ENCODE assay signal across 9 mouse cellular contexts in the genomic region with DNA sequence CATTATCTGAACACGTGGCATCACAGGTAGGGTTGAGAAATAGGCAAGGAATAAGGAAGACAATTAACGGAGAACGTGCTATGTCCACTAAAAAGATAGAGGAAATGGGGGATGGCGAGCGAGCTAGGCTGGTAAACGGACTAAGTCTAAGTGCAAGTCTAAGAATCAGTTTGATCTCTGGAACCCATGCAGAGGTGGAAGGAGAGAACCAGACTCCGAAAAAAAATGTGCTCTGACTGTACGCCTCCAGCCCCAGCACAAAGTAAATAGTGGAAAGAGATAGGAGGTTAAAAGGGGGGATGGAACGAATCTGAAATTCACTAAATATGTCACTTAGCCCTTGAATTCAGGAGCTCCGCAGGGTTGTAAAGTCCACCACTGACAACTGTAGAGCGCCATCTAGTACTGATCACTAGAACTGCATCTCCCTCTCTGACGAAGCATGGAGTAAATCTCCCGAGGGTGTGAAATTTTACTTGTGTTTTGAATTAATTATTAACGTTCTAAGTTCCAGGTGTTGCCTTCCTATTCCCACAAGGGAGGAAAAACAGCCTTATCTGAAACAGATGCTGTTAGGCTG. TPM values are rescaled to one million over a fixed set of nuclear protein-coding genes. Genes with fewer than 3 reads are reported as not detected.
DNase-seq lines count a peak whose midpoint lies in the region; ATAC-seq lines count a peak whose summit lies in the region.
"Had no signal": no experiment of that assay in that cellular context is flagged by ENCODE, and none has a peak within 500 bp of the region (broad histone marks: within the 10 kb centered on the region; RNA-seq: fewer than 3 reads in every experiment).

No protein-coding gene starts in this region.

- no peak for DNase-seq in lung, postnatal 4 days
- DNase-seq in cerebellum, adult 11-12 months, result peak; percentile 29
- DNase-seq in forelimb bud, embryonic 11.5 days (ENCODE audit: low read depth, low spot score), result peak; percentile 44
- DNase-seq in kidney, postnatal 4 days, result peak; percentile 10 to 17
- peak; percentile 24 for DNase-seq in neural tube, embryonic 11.5 days (ENCODE audit: low spot score)

- no peak overlapping the region for H3K9ac ChIP-seq in lung, embryonic 16.5 days (ENCODE audit: low read length)
- no peak overlapping the region for H3K9ac ChIP-seq in neural tube, embryonic 11.5 days (ENCODE audit: low read length)
- H3K9ac ChIP-seq: embryonic facial prominence, embryonic 15.5 days had no signal

- no peaks in the 10 kb centered on the region for H3K36me3 ChIP-seq in lung, embryonic 16.5 days (ENCODE audit: control insufficient read depth, insufficient read depth, low read length)
- H3K36me3 ChIP-seq in neural tube, embryonic 11.5 days (ENCODE audit: control insufficient read depth, insufficient read depth, low read length), result no peaks in the 10 kb centered on the region
- H3K36me3 ChIP-seq: embryonic facial prominence, embryonic 15.5 days had no signal

- no peaks in the 10 kb centered on the region for H3K4me1 ChIP-seq in lung, embryonic 16.5 days (replicated peaks; ENCODE audit: control insufficient read depth, insufficient read depth, low read length)
- no peaks in the 10 kb centered on the region for H3K4me1 ChIP-seq in neural tube, embryonic 11.5 days (ENCODE audit: control insufficient read depth, insufficient read depth, low read length)
- H3K4me1 ChIP-seq: embryonic facial prominence, embryonic 15.5 days had no signal

- H3K27ac ChIP-seq in lung, embryonic 16.5 days (ENCODE audit: low read length), result no peak overlapping the region
- H3K27ac ChIP-seq in neural tube, embryonic 11.5 days (ENCODE audit: low read depth, low read length), result no peak overlapping the region
- H3K27ac ChIP-seq: embryonic facial prominence, embryonic 15.5 days had no signal

- ATAC-seq in lung, embryonic 16.5 days (ENCODE audit: low read depth), result peak; percentile 56; the same call in 1 of the 2 replicates
- no peak for ATAC-seq in neural tube, embryonic 11.5 days (ENCODE audit: insufficient read depth, low FRiP score, low TSS enrichment)
- ATAC-seq in CD4-positive, CD25-positive, alpha-beta regulatory T cell, adult 4 months, result no peak
- ATAC-seq in megakaryocyte-erythroid progenitor cell, adult 5-6 weeks (replicated peaks; ENCODE audit: low FRiP score, low TSS enrichment, poor library complexity, severe bottlenecking), result no peak

- H3K9me3 ChIP-seq in lung, embryonic 16.5 days (ENCODE audit: control insufficient read depth, low read length), result no peaks in the 10 kb centered on the region
- H3K9me3 ChIP-seq in neural tube, embryonic 11.5 days (ENCODE audit: control insufficient read depth, low read length), result no peaks in the 10 kb centered on the region
- H3K9me3 ChIP-seq: embryonic facial prominence, embryonic 15.5 days had no signal

- 32% methylated on average over 14 of the region's 14 CpGs for WGBS in lung, embryonic 16.5 days
- 39% methylated on average over 14 of the region's 14 CpGs for WGBS in neural tube, embryonic 11.5 days

- peak overlapping the region; percentile 28; the same call in 1 of the 2 replicates for H3K4me2 ChIP-seq in lung, embryonic 16.5 days (ENCODE audit: low read depth, low read length)
- no peak overlapping the region for H3K4me2 ChIP-seq in neural tube, embryonic 11.5 days (ENCODE audit: low read depth)
- H3K4me2 ChIP-seq: embryonic facial prominence, embryonic 15.5 days had no signal

- no peak overlapping the region for H3K4me3 ChIP-seq in lung, embryonic 16.5 days (ENCODE audit: low read length)
- H3K4me3 ChIP-seq in neural tube, embryonic 11.5 days (ENCODE audit: low read depth, low read length), result no peak overlapping the region
- H3K4me3 ChIP-seq: embryonic facial prominence, embryonic 15.5 days had no signal

- no peaks in the 10 kb centered on the region for H3K27me3 ChIP-seq in lung, embryonic 16.5 days (ENCODE audit: control insufficient read depth, insufficient read depth, low read depth, low read length)
- H3K27me3 ChIP-seq in neural tube, embryonic 11.5 days (ENCODE audit: control insufficient read depth, insufficient read depth, low read length), result no peaks in the 10 kb centered on the region
- H3K27me3 ChIP-seq: embryonic facial prominence, embryonic 15.5 days had no signal

RNA-seq across cellular contexts. Expression of a gene that starts 44.8 kb away (rescaled TPM):
- 32.9 and 37.2 TPM in 2 replicates for polyA plus RNA-seq in lung, embryonic 16.5 days (2015; fragmentation: Nextera tagmentation; extraction: Ambion mirVana)
- polyA plus RNA-seq in neural tube, embryonic 11.5 days (2014; fragmentation: Nextera tagmentation; extraction: Ambion mirVana), result 27.4 and 32.1 TPM in 2 replicates
- polyA plus RNA-seq in CD4-positive, CD25-positive, alpha-beta regulatory T cell, adult 4 months (2017; shearing (Covaris generic)), result 100 to 1,000 TPM in 1 of 2 experiments, 10 to 100 TPM in 1; 66.4 to 124 TPM
- total RNA-seq in megakaryocyte-erythroid progenitor cell, adult 5-6 weeks (2014; fragmentation: Nextera tagmentation), result 16.7 and 27.7 TPM in 2 replicates
- total RNA-seq in megakaryocyte-erythroid progenitor cell, adult 5-6 weeks (2017), result 9.2 and 16.4 TPM in 2 replicates

RNA-seq across cellular contexts. Expression of a gene that starts 46.4 kb away (rescaled TPM):
- polyA plus RNA-seq in lung, embryonic 16.5 days (2015; fragmentation: Nextera tagmentation; extraction: Ambion mirVana), result 0.14 and 0.16 TPM in 2 replicates
- polyA plus RNA-seq in neural tube, embryonic 11.5 days (2014; fragmentation: Nextera tagmentation; extraction: Ambion mirVana), result 1.6 and 1.9 TPM in 2 replicates
- not detected for polyA plus RNA-seq in CD4-positive, CD25-positive, alpha-beta regulatory T cell, adult 4 months (2017; shearing (Covaris generic))
- not detected in 2 replicates for total RNA-seq in megakaryocyte-erythroid progenitor cell, adult 5-6 weeks (2014; fragmentation: Nextera tagmentation)
- not detected in 2 replicates for total RNA-seq in megakaryocyte-erythroid progenitor cell, adult 5-6 weeks (2017)

Comparison
In these comparisons a context has a peak if more than half of its experiments do, and no peak if none do; other contexts are left out.
1. DNase-seq: peak in cerebellum, adult 11-12 months (single experiment), forelimb bud, embryonic 11.5 days (single experiment), kidney, postnatal 4 days (2 of 2) and neural tube, embryonic 11.5 days (single experiment); none in lung, postnatal 4 days (0 of 2).